Mouse (Mus musculus) hindbrain, embryonic 14.5 days (tissue): ENCODE measurements around the gene Olfr918. TPM values are rescaled to one million over a fixed set of nuclear protein-coding genes. Genes with fewer than 3 reads are reported as not detected.

ENCODE experiments used
- ATAC-seq: fragments of 200-750 bp; cut with Nextera tagmentation; 2 replicates; pipeline ENCODE4 v1.8.0; 2017; ENCODE audit warnings: moderate number of reproducible peaks, mild to moderate bottlenecking, moderate TSS enrichment, moderate library complexity; ENCODE audit not compliant: low FRiP score
- DNase-seq: peaks from one replicate; pipeline ENCODE4 v3.0.0-alpha.2; 2015; ENCODE audit warnings: low spot score
- H3K27ac ChIP-seq: fragments of 300-500 bp; sonication (generic); 2 replicates; pipeline ENCODE4 v1.5.1; 2014; ENCODE audit warnings: mild to moderate bottlenecking, moderate library complexity
- H3K27me3 ChIP-seq: fragments of 300-500 bp; sonication (generic); 2 replicates; pipeline ENCODE4 v1.6.1; 2014; ENCODE audit warnings: mild to moderate bottlenecking, low read length, mixed read lengths; ENCODE audit not compliant: control insufficient read depth, insufficient read depth
- H3K36me3 ChIP-seq: fragments of 300-500 bp; sonication (generic); replicated peaks from 2 replicates; pipeline ENCODE4 v1.6.1; 2014; ENCODE audit not compliant: control insufficient read depth, insufficient read depth
- H3K4me1 ChIP-seq: fragments of 300-500 bp; sonication (generic); replicated peaks from 2 replicates; pipeline ENCODE4 v1.6.1; 2014; ENCODE audit warnings: antibody characterized with exemption, low read length, mixed read lengths; ENCODE audit not compliant: control insufficient read depth, insufficient read depth
- H3K4me2 ChIP-seq: fragments of 300-500 bp; sonication (generic); replicated peaks from 2 replicates; pipeline ENCODE4 v1.6.1; 2014; ENCODE audit warnings: mild to moderate bottlenecking, moderate library complexity
- H3K4me3 ChIP-seq: fragments of 300-500 bp; sonication (generic); replicated peaks from 2 replicates; pipeline ENCODE4 v1.5.1; 2014; ENCODE audit warnings: mild to moderate bottlenecking, low read length
- H3K9ac ChIP-seq: fragments of 300-500 bp; sonication (generic); 2 replicates; pipeline ENCODE4 v1.6.1; 2014
- H3K9me3 ChIP-seq: fragments of 300-500 bp; sonication (generic); 2 replicates; pipeline ENCODE4 v1.6.1; 2016; ENCODE audit warnings: low read length; ENCODE audit not compliant: control insufficient read depth
- WGBS: fragments of 180-500 bp; shearing (Covaris S2); extraction: QIAGEN DNeasy Blood & Tissue Kit; methylation state at CpG from one replicate; pipeline ENCODE4 v1.1.7; 2014; 5-methylcytosine and 5-hydroxymethylcytosine counted together
- polyA plus RNA-seq: library from polyadenylated mRNA; unstranded; fragments of >200 nt; fragmentation: Nextera tagmentation; extraction: Ambion mirVana; gene quantifications from 2 replicates; pipeline ENCODE4 v1.2.1, GENCODE M21; 2014

Olfr918 gene
- polyA plus RNA-seq, result not detected in 2 replicates

DNA sequence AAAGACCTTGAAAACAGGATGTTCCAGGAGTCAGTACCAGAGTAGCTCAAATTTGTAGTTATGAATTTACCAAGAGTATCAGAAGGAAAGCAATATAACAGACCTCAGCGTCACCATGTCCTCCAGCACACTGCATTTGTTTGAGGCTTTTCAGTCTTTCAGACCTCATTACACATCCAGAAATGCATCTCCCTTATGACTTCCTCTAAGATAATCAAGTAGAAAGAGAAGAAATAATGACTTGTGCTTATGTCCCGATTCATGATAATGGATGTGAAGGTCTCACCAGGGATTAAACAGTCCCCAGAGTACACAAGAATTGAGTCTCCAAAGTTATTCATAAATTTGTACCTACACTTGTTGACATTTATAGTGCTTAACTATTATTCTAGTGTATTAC, at the start of gene Olfr918:
Gene Olfr918 (minus strand): TSS at position 101 of the 400 bp plus-strand sequence.
- H3K9ac ChIP-seq, result no peak within 1 kb of the TSS
- no peaks in the 10 kb centered on the region for H3K27me3 ChIP-seq
- ATAC-seq, result no peak
- no peaks in the 10 kb centered on the region for H3K9me3 ChIP-seq
- no peaks in the 10 kb centered on the region for H3K4me1 ChIP-seq
- WGBS, result 80% methylated on average over 2 of the region's 2 CpGs
- no peak for DNase-seq
- no peak within 1 kb of the TSS for H3K27ac ChIP-seq
- H3K36me3 ChIP-seq, result no peaks in the 10 kb centered on the region
- no peak within 1 kb of the TSS for H3K4me2 ChIP-seq
- H3K4me3 ChIP-seq, result no peak within 1 kb of the TSS

DNA sequence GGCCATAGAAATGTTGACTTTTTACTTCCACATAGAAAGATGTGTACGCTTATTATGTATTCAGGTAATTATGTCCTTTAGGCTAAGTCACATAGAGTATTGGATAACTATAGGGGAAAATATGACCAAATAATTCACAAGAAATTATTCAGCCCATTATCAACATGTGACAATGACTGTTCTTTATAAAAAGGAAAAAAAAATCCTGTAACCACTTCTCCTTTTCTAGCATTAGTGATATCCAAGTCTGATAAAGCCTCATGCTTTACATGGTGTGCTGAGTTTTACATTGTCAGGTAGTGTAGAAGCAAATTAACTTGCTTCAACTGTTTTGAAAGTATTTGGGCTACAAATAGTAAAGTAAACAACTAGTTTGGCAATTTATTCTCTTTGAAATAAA, 49.6 kb upstream of the Olfr918 start:
- Histone ChIP-seq H3K4me3 (no peak overlapping the region), H3K9me3 (no peaks in the 10 kb centered on the region), H3K4me1 (no peaks in the 10 kb centered on the region), H3K27me3 (no peaks in the 10 kb centered on the region), H3K9ac (no peak overlapping the region), H3K27ac (no peak overlapping the region), H3K36me3 (no peaks in the 10 kb centered on the region), H3K4me2 (no peak overlapping the region)
- WGBS, result 96% methylated on average over 1 of the region's 1 CpGs
- DNase-seq, result no peak
- ATAC-seq, result no peak

DNA sequence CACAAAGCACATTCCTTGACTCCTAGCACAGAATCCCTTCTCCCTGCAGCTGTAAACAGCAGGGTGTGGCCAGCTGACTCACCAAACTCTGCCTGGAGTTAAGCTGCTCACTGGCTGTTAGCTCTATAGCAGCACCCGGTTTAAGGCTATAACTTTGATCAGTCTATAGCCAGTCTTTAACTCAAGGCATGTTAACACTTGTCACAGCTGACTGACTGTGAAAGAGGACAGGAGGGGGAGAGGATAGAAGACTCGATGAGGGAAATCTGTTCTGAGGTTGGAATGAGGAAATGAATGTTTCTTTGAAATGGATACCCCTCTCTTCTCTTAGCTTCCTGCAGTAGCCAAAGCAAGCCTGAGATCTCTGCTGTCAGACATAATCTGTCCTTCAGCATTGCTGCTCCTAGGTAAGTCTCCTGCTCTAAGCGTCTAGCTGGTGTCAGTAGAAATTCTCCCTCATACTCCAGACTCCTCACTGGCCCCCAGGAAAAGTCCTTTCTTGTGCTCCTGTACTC, 44.6 kb upstream of the Olfr918 start:
- H3K9me3 ChIP-seq, result no peaks in the 10 kb centered on the region
- no peaks in the 10 kb centered on the region for H3K36me3 ChIP-seq
- peak overlapping the region; percentile 37 for H3K4me2 ChIP-seq
- ATAC-seq (no peak), DNase-seq (no peak)
- no peaks in the 10 kb centered on the region for H3K4me1 ChIP-seq
- peak overlapping the region; percentile 14 for H3K9ac ChIP-seq
- H3K4me3 ChIP-seq, result peak overlapping the region; percentile 34
- no peaks in the 10 kb centered on the region for H3K27me3 ChIP-seq
- WGBS, result 10% methylated on average over 3 of the region's 3 CpGs
- no peak overlapping the region for H3K27ac ChIP-seq

DNA sequence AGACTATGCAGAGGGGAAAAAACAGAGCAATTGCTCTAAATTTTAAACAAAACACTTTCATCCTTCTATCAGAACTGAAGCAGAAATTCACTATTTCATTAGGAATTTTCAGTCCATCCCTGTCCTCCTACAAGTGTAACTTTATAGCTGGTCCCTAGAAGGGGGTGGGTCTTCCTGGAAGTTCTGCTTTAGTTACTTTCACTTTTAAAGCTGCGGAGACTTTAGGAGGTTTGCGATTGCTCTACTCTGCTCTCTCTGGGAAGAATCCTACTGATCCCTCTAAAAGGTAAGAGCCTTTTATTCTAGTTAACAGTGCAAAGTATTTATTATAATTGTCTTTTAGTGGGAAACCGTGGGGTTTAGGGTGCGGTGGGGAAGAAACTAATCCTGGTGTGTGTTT, 43.7 kb upstream of the Olfr918 start, which contains the start of gene Vwa5a:
Gene Vwa5a (plus strand): TSS at position 167 of the 400 bp plus-strand sequence.
- H3K4me3 ChIP-seq, result peak within 1 kb of the TSS; percentile 34
- no peaks in the 10 kb centered on the region for H3K36me3 ChIP-seq
- H3K9ac ChIP-seq, result peak within 1 kb of the TSS; percentile 14
- peak within 1 kb of the TSS; percentile 37 for H3K4me2 ChIP-seq
- WGBS, result 7% methylated on average over 4 of the region's 4 CpGs
- ATAC-seq, result 0 out of 2 replicates have a peak, but pooled peaks have one; percentile 43
- H3K9me3 ChIP-seq, result no peaks in the 10 kb centered on the region
- H3K4me1 ChIP-seq, result no peaks in the 10 kb centered on the region
- H3K27ac ChIP-seq, result no peak within 1 kb of the TSS; the same call in 1 of the 2 replicates
- H3K27me3 ChIP-seq, result no peaks in the 10 kb centered on the region
- peak; percentile 43 for DNase-seq

DNA sequence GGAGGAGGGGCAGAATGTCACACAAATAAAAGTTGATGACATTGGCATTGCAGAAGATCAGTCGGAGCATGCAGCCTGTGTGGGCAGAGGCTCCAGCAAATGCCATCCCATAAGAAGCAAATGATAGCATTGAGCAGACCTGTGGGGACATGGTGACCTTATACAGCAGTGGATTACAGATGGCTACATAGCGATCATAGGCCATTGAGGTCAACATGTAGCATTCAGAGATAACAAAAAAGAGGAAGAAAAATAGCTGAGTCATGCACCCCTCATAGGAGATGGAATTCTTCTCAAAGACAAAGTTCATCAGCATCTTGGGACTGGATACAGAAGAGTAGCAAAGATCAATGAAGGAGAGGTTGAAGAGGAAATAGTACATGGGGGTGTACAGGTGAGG, 1.5 kb downstream of the Olfr918 start:
- H3K4me2 ChIP-seq, result no peak overlapping the region
- no peak overlapping the region for H3K27ac ChIP-seq
- WGBS, result 87% methylated on average over 2 of the region's 2 CpGs
- no peaks in the 10 kb centered on the region for H3K4me1 ChIP-seq
- no peak for ATAC-seq
- H3K9ac ChIP-seq, result no peak overlapping the region
- H3K27me3 ChIP-seq, result no peaks in the 10 kb centered on the region
- H3K36me3 ChIP-seq, result no peaks in the 10 kb centered on the region
- no peak overlapping the region for H3K4me3 ChIP-seq
- H3K9me3 ChIP-seq, result no peaks in the 10 kb centered on the region
- DNase-seq, result no peak

DNA sequence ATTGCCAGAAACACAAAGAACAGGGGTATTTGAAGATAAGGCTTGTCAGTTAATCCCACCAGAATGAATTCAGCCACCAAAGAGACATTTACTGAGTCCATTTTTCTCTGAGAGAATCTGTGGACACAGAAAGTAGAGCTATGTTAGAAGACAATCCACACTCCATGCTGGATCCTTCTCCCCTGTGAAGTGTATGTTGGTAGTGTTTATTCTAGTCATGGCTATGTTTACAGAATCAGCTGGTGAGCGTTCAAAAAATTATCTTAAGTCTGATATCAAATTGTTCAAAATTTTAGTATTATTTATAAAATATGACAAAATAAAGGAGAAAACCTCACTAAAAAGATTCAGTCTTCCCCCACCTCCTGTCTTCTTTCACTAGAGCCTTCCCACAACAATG, 8.7 kb downstream of the Olfr918 start, which contains the start of gene Olfr917:
Gene Olfr917 (minus strand): TSS at position 101 of the 400 bp plus-strand sequence.
- DNase-seq, result no peak
- Histone ChIP-seq H3K4me1 (no peaks in the 10 kb centered on the region), H3K9me3 (no peaks in the 10 kb centered on the region), H3K4me3 (no peak within 1 kb of the TSS), H3K9ac (no peak within 1 kb of the TSS), H3K36me3 (no peaks in the 10 kb centered on the region), H3K27me3 (no peaks in the 10 kb centered on the region), H3K27ac (no peak within 1 kb of the TSS), H3K4me2 (no peak within 1 kb of the TSS)
- 93% methylated on average over 1 of the region's 1 CpGs for WGBS
- ATAC-seq, result no peak

DNA sequence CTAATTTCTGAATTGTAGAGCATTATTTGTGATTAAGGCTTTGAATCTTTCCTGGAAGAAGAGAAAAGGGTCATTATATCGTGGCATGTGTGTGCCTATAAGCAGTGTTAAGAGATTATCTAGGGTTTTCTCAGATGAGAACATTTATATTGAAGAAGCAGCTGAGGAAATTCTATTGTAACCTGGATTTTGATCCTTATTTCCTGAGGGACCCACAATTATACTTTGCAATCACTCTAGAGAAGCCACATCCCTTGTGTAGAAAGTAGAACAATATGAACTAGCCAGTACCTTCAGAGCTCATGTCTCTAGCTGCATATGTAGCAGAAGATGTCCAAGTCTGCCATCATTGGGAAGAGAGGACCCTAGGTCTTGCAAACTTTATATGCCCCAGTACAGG, 14.6 kb downstream of the Olfr918 start, which contains the start of gene Olfr916:
Gene Olfr916 (minus strand): TSS at position 101 of the 400 bp plus-strand sequence.
- Histone ChIP-seq H3K4me3 (no peak within 1 kb of the TSS), H3K9me3 (no peaks in the 10 kb centered on the region), H3K27me3 (no peaks in the 10 kb centered on the region), H3K4me2 (no peak within 1 kb of the TSS), H3K4me1 (no peaks in the 10 kb centered on the region), H3K27ac (no peak within 1 kb of the TSS), H3K36me3 (no peaks in the 10 kb centered on the region), H3K9ac (no peak within 1 kb of the TSS)
- ATAC-seq, result no peak
- 70% methylated on average over 1 of the region's 1 CpGs for WGBS
- DNase-seq, result no peak

DNA sequence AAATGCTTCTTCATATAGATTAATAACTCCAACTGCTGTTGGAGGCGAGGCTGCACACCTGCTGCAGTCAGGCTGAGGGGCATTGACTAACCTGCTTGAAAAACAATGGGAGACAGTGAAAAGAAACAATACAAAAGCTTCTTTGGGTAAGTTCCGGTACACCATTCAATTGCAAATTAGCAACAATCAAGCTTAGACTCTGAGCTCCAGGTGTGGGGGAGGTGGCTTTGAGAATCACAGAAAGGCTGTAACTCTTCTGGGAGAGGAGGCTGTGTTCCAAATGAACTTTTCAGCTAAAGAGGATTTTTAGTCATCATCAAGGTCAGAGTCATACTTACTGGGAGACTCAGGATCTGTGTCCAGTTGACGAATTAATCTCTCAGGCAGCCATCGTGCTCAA, 42.0 kb downstream of the Olfr918 start:
- H3K27ac ChIP-seq, result no peak overlapping the region
- ATAC-seq (no peak), DNase-seq (no peak)
- H3K4me1 ChIP-seq, result no peaks in the 10 kb centered on the region
- no peak overlapping the region for H3K4me2 ChIP-seq
- no peak overlapping the region for H3K4me3 ChIP-seq
- 83% methylated on average over 4 of the region's 4 CpGs for WGBS
- no peaks in the 10 kb centered on the region for H3K36me3 ChIP-seq
- no peaks in the 10 kb centered on the region for H3K27me3 ChIP-seq
- peaks cover 4% of the 10 kb centered on the region; the same call in 1 of the 2 replicates for H3K9me3 ChIP-seq
- H3K9ac ChIP-seq, result no peak overlapping the region
